Mouse (Mus musculus): ENCODE results near the gene Zbtb22.

Zbtb22 gene

DNA sequence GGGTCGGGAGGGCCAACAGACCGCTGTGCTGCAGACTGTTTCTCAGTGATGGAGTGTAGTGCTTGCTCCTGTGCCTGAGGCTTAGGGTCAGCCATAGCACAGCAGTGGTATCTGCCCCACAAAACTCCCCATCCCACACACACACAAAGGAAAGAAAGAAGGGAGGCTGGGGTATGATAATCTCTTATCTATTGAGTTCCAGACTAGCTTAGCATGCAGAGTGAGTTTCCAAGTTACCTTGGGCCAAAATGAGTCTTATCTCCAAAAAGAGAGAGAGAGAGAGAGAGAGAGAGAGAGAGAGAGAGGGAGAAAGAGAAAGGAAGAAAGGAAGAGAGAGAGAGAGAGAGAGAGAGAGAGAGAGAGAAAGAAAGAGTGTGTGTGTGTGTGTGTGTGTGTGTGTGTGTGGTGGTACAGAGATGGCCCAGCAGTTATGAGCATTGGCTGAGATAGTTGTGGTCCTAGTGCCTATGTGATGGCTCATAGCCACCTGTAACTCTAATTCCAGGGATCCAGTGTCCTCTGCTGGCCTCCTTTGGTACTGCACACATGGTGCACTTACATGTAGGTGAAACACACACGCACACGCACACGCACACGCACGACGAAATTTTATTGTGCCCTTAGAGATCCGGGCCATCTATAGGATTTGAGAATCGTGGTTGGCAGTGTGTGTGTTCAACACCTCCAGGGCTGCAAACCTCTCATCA lies 9.0 kb downstream of the Zbtb22 start:
- peak; percentile 19 for DNase-seq

- no peak for DNase-seq
Measured at GRCm38 (mm10) chr17:33925406-33926116, 9.9 kb downstream of the Zbtb22 start.

- DNase-seq: no peak
Measured at GRCm38 (mm10) chr17:33926207-33926932, 10.7 kb downstream of the Zbtb22 start.

- no peak for DNase-seq
Measured at GRCm38 (mm10) chr17:33928251-33928947, 12.7 kb downstream of the Zbtb22 start.

DNA sequence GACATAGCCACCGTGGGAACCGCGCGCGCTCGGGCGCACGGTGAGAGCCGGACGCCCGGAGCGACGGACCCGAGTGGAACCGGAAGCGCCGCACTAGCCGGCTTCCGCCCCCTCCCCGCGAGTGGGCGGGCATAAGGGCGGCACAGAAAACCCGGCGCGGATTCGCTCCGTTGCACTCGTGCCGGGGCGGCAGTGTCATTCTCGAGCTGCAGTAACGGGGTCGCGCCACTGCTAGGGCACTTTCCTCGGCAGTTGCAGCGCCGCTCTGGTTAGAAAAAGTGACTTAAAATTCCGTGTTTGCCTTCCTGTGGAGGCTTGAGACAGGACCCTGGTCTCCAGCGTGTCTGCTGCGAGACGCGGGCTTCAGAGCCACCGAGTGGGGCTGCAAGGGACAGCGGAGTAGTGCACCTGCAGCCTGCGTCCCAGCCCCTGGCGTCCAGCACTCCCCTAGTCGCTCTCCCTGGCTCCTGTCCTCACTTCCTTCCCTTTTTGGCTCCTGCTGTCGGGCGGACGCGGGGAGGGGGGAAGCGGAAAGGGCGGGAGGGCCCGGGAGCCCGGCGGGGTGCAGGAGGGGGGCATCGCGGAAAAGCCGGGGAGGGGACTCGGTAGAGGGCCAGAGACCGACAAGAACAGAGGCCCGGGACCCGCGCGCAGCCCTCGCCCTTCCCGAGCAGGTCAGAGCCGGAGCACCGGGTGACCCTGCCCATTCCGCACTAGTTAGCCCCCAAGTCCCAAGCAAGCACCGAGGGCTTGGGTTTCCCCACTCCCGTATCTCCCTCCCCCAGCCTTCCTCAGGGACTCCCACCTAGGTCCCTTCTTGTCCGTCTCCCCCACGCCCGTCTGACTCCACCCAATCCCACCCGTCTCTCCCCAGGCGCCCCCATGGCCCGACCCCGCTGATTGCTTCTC lies 13.9 kb downstream of the Zbtb22 start, which contains the start of gene Rgl2:
Gene Rgl2 (plus strand): TSS at position 173 of the 909 bp plus-strand sequence.
- DNase-seq: peak; percentile 98

DNA sequence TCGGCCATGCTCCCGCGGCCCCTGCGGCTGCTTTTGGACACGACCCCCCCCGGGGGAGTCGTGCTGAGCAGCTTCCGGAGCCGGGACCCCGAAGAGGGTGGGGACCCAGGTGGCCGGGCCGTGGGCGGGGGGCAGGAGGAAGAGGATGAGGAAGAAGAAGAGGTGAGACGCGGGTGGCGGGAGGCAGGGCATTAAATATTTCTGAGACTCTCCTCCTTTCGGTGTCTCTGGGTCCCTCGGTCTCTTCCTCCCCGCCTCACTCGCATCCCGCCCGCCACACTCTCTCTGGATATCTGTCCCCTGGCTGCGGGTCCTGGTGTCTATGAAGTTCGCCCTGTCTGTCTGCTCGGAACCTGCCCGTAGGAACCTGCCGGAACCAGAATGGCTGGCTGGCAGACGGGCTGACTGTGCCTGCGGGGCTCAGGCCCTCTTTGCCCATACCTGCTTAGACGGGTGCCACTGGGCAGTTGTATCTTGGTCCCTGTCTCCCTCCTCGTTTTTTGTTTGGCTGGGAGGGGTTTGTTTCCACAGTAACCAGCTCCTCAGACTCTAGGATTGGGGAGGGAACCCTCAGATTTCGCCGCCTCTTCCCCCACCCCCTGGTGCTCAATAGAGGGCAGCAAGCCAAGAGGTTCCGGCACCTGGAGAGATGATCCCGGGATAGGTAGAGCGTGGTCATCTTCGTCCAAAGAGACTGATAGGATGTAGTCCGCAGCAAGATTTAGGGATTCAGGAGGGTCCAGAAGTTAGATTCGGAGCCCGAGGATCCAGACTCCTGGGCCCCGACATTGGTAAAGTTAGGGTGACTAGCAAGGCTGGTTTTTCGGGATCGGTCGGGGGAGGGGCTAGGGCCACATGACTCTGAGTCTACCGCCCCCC lies 14.8 kb downstream of the Zbtb22 start:
- DNase-seq: peak; percentile 46

DNA sequence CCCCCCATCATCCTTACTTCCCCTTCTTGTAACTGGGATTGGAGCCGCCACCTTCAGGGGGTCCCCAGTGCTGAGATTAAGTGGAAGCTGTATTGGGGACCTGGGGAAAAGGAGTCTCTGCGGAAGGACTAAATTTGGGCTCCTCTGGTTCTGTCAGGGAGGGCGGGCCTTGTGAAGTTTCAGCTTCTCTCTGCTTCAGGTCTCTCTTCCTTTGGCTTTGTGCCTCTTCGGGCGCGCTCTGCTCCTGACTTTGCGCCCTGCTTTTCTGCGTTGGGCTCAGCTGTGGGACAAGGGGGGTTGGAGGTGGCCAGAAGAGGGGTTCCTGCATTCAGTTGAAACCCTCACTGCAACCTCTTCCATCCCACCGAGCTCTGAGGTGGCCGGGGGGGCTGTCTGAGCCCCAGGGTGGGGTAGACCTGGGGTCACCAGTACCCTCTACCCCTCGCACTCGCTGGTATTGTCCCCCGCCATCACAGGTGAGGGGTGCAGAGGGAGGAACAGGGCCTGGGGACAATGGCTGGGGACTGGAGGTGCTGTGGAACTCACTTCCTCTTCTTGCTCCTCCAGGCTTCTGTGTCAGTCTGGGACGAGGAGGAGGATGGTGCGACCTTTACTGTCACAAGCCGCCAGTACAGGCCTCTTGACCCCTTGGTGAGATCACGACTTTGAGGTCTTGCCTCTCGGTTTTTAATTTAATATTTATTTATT lies 15.6 kb downstream of the Zbtb22 start:
- DNase-seq: no peak

- no peak for DNase-seq
Measured at GRCm38 (mm10) chr17:33931947-33932346, 16.2 kb downstream of the Zbtb22 start.

DNA sequence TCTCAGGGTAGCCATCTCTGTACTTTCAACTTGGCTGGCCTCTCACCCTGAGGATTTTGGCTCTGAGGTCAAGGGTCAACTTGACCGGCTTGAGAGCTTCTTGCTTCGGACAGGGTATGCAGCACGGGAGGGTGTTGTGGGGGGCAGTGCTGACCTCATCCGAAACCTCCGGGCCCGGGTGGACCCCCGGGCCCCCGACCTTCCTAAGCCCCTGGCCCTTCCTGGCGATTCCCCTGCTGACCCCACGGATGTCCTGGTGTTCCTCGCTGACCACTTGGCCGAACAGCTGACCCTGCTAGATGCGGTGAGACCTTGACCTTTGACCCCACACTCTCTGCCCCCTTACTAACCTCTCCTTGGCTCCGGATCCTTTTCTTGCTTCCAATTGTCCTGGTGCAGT lies 16.7 kb downstream of the Zbtb22 start:
- no peak for DNase-seq

DNA sequence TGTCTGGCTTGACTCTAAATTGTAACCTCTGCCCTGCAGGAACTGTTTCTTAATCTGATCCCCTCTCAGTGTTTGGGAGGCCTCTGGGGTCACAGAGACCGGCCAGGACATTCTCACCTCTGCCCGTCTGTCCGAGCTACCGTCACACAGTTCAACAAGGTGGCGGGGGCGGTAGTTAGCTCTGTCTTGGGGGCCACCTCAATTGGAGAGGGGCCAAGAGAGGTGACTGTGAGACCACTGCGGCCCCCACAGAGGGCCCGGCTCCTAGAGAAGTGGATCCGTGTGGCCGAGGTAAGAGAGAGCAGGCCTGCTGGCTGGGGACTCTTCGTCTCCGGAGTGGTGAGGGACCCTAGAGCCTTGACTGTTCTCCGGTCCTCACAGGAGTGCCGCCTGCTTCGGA lies 17.3 kb downstream of the Zbtb22 start:
- no peak for DNase-seq

DNA sequence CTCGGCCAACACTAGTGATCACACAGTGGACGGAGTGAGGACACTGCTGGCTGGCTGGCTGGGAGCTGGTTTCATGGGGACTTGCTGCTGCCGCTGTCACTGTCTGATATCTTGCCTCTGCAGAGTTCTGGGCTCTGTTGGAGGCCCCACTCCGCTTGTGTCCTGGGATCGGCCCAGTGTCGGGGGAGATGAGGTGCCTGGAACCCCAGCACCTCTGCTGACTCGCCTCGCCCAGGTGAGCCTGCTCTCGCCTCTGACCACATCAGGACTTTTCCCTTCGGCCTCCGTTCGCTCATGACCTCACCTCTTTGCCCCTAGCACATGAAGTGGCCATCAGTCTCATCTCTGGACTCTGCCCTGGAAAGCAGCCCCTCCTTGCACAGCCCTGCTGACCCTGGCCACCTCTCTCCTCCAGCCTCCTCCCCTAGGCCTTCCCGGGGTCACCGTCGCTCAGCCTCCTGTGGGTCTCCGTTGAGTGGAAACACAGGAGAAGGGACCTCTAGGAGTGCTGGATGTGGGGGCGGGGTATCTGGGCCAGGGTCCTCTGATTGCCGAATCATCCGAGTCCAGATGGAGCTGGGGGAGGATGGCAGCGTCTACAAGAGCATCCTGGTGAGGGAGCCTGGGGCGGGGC lies 19.8 kb downstream of the Zbtb22 start:
- DNase-seq: no peak

DNA sequence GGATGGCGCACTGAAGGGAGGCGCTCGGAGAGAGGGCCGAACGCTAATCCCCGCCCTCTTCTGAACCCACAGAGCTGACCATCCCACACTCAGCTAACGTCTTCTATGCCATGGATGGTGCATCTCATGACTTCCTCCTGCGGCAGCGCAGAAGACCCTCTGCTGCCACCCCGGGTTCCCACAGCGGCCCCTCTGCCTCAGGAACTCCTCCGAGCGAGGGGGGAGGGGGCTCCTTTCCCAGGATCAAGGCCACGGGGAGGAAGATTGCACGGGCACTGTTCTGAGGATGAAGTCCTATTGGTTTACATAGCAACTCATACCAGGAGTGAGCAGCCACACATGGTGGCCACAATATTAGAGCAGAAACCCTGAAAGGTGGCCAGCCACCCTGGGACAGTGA lies 21.3 kb downstream of the Zbtb22 start:
- DNase-seq: no peak

- DNase-seq: no peak
Measured at GRCm38 (mm10) chr17:33938783-33939182, 23.1 kb downstream of the Zbtb22 start.

DNA sequence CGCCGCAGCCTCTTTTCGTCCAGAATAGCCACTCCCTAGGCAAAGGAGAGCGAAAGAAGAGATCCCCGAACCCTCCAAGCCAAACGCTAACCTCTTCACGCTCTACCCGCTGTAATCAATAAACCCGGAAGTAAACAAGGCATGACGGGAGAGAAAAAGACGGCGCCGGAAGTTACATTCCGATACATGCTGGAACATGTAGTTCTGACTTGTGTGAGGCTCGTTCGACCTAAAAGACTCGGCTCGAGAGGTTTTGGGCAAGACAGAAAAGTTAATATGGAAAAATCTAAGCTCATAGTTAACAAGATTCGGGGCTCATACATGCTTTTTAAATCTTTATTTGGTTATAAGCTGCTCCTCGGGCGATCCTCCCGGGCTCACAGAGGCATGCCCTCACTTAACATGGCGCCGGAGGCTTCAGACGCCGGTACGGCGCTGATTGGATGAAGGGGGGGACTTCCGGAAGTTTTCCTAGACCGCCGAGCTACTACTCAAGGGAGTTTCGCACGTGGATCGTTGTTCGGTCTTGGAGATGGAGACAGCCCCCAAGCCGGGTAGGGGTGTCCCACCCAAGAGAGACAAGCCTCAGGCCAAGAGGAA lies 24.6 kb downstream of the Zbtb22 start, which contains the start of the genes Pfdn6 and Wdr46:
Gene Pfdn6 (minus strand): TSS at position 138 of the 600 bp plus-strand sequence.
Gene Wdr46 (plus strand): TSS at position 455 of the 600 bp plus-strand sequence.
- peak; percentile 94 for DNase-seq

DNA sequence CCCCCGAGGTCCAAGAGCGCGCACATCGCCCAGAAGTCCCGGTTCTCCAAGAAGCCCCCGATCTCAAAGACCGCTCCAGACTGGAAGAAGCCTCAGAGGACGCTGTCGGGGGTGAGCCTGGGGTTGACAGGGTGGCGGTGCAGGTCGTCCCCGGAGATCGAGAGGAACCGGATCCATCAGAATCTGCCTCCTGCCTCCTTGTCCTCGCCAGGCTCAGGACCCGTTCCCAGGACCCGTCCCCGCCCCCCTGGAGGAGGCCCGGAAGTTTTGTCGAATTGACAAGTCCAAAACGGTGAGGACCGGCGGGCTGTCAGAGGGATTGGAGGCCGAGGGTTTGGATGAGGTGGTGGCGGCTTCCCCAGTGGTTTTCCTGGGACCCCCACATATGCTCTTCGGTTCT lies 25.3 kb downstream of the Zbtb22 start:
- no peak for DNase-seq

DNA sequence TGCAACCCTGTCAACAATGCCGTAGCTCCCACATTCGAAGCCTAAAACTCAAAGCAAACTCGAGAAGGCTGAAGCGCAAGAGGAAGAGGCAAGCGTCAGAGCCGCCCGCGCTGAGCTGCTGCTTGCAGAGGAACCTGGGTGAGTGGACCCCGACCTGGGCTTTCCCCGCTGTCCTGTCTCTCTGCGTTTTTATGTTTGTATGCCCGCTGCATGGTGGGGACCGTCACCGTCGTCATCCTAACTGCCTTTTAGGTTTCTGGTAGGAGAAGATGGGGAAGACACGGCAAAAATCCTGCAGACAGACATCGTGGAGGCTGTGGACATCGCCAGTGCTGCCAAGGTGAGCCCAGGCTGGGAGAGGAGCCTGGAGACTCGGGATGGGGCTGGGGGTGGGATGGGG lies 25.7 kb downstream of the Zbtb22 start:
- no peak for DNase-seq

GRCm38 (mm10) chr17:33943454-33943853 lies 27.8 kb downstream of the Zbtb22 start:
- no peak for DNase-seq

- DNase-seq: no peak
Measured at GRCm38 (mm10) chr17:33947430-33948089, 31.9 kb downstream of the Zbtb22 start.

All from embryo, embryonic 11 days (tissue).